Mouse (Mus musculus) retina, postnatal 1 day (tissue): ENCODE measurements around the gene 2310033P09Rik.
A peak's percentile ranks its signal among the peaks of the same experiment; 100 is the strongest.

Experiments
- DNase-seq: peaks from one replicate; pipeline ENCODE4 v3.0.0-alpha.2; 2012

Gene 2310033P09Rik

DNA sequence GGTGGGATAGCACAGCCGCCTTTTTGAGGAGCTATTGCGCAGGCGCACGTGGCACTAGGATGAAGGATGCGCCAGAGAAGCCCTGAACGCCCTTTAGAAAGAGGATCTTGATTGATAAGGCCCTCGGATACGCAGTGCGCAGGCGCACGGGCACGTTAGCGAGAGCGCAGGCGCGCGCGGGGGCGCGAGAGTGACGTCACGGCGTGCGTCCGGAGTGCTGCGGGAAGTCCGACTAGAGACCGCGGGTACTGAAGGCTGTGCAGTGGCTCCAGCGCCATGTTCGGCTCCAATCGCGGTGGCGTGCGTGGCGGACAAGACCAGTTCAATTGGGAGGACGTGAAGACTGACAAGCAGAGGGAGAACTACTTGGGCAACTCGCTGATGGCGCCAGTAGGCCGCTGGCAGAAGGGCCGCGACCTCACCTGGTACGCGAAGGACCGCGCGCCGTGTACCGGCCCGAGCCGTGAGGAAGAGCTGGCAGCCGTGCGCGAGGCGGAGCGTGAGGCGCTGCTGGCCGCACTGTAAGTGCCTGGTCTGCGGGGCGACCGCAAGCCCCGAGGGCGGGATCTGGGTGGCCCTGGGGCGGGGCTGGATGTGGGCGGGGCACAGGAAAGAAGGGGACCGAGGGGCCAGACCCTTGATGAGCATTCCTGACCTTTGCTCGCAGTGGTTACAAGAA lies at the start of gene 2310033P09Rik:
TSS of gene 2310033P09Rik (plus strand) at position 169 of the 679 bp plus-strand sequence.
- DNase-seq = peak; percentile 97

DNA sequence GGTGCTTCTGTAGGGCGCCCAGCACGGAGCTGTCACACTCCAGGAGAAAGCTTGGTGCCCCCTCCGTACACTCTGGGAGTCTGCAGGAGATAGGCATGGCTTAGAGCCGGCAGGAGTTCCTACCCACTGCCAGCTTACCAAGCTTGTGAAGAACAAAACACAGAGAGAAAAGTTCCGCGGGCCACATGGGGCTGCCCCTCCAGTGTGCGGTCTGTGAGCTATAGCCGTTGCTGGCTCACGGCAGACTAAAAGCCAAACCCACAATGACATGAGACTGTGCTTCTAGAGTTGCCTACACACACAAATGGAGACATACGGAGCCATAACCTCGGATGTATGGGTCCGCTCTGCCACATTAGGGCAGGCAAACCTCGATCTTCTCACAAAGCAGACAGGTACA lies 49.0 kb upstream of the 2310033P09Rik start:
- DNase-seq = no peak

DNA sequence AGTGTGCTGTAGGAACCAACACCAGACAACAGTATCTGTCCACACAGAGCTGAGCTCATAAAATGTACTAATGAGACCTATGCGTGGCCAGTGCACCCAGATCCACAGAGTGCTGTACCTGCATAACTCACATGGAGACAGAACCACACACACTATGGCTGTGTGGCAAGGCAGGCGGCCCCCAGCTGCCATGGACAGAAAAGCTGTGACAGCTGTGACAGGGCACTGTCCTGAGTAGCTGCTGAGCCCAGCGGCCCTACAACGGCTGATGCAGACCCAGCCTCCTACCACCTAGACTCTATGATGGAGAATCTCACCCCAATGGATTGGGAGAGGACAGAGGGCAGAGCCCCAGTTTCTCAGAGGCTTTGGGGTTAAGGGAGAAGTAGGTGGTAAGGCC lies 48.6 kb upstream of the 2310033P09Rik start:
- DNase-seq = no peak

GRCm38 (mm10) chr11:59161398-59161797 lies 46.7 kb upstream of the 2310033P09Rik start:
- no peak for DNase-seq

GRCm38 (mm10) chr11:59162443-59163254 lies 45.5 kb upstream of the 2310033P09Rik start:
- DNase-seq = no peak

DNA sequence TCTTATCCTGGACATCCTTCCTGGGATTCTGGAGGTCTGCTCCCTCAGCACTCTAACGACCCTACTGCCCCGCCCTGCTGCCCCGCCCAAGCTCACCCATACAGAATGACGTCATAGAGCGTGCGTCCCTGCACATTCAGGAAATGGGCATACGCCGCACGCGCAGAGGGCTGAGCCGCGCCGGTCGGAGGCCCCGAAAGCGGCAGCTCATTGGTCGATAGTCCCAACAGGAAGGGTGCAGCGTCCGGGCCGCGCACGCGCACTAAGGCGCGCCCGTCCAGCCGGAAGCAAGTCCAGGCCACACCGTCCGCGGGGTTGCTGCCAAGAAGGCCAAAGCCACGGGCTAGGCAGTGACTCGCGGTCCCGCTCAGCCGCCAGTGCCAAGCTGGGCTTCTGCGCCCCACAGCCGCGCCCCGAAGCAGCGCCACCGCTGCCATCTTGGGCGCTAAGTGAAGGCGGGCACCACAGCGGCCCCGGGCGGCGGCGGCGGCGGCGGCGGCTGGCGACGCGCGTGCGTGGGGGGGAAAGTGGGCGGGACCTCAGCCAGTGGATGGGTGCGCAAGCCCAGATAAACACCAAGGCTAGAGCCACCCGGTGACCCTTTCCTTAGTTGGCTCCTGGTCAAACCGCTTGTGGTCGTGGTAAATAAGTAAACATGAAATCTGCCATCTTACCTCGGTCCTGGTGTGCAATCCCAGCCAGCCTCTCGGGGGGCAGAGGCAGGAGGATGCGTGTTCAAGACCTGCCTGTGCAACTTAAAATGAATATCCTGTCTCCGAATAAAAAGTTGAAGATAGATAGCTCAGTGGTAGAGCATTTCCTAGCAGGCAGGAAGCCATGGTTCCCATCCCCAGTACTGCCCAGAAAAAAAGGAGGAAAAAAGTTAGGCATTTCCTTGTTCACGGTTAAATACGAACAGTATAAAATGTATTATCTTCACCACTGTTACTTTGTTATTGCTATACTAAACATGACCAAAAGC lies 44.6 kb upstream of the 2310033P09Rik start, which contains the start of gene Iba57:
TSS of gene Iba57 (minus strand) at position 485 of the 982 bp plus-strand sequence.
- DNase-seq = peak; percentile 99

- DNase-seq = no peak
These were observed 43.7 kb upstream of the 2310033P09Rik start for GRCm38 (mm10) chr11:59164384-59164783.

- DNase-seq = no peak
These were observed 42.4 kb upstream of the 2310033P09Rik start for GRCm38 (mm10) chr11:59165616-59166241.

DNA sequence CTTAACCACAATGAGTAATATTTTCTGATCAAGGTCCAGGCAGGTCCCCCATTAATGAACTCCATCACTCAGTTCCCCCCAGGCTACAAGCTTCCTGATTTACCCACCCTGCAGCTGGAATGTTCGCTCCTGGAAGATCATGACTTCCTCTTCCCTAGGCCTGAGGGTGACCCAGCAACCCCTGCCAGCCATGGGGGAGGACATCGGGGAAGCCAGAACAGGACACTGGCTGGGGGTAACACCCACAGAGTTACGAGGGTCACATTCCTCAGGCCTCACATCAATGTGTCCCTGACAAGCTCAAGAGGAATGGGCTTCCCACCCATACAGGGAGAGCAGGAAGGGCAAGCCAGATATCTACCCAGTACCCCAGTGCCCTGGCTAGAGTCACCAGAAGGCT lies 38.3 kb upstream of the 2310033P09Rik start:
- DNase-seq = no peak

DNA sequence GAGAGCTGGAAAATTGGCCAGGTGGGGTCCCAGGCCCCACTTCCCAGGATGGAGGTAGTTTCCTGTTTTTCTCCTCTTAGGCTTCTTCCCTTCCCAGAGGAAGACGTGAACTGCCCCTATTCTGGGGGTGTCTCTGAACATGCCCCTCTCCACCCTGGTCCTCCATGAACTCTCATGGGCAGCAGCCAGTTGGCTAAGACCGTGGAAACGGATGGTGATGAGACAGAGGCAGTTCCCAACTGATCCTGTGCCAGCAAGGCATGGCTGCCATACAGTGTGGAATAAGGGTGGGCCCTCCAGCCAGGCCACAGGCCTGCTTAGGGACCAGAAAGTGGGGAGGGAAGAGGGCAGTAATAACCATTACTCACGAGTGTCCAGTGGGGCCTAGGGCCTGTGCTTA lies 37.6 kb upstream of the 2310033P09Rik start:
- no peak for DNase-seq

DNA sequence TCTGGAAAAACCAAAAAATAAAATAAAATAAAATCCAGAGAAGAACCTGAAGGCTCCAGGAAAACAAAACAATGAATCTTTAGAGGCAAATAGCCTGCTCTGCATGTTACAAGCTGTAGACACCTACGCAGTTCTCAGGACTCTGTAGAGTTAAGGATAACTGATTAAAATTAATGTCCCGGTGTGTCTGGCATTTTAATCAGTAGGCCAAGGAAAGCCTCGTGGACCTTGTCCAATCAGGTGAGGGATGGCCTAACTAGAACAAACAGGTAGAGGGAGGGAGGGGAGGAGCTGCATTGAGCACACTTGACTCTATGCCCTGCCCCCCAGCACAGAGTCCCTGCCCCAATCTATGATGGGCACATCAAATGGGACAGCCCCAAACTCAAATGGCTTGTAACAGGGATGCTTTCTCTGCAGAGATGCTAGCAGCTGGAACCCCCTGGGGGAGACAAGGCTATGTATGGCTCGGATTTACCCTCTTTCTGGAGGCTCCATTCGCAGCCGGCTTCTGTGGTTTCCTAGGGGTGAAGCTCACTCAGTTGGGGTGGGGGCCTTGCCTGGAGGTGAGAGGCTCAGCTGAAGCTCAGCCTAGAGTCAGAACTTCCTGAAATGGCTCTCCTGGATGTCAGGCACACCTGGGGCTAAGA lies 33.8 kb upstream of the 2310033P09Rik start:
- DNase-seq = no peak

DNA sequence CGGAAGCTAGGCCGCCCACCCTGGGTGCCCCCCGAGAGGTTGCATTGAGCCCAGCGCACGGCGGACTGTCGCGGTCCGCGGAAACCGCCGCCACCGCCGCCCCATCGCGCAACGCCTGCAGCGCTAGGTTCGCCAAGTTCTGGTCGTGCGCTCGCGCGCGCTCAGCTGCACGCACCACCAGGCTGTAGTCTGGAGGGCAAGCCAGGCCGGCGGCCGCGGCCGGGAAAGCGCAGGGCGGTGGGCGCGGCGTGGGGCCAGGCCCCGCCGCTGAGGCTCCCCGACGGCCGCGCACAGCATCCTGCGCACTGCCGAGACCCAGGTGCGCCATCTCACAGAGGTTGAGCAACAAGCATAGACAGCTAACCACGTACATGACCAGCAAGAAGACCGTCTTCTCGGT lies 31.6 kb upstream of the 2310033P09Rik start:
- no peak for DNase-seq

- DNase-seq = no peak
These were observed 31.2 kb upstream of the 2310033P09Rik start for GRCm38 (mm10) chr11:59176921-59177320.

- DNase-seq = no peak
These were observed 25.2 kb upstream of the 2310033P09Rik start, which contains the start of gene Gjc2 for GRCm38 (mm10) chr11:59182864-59183331. Gjc2 (minus strand) TSS chr11:59183213.

DNA sequence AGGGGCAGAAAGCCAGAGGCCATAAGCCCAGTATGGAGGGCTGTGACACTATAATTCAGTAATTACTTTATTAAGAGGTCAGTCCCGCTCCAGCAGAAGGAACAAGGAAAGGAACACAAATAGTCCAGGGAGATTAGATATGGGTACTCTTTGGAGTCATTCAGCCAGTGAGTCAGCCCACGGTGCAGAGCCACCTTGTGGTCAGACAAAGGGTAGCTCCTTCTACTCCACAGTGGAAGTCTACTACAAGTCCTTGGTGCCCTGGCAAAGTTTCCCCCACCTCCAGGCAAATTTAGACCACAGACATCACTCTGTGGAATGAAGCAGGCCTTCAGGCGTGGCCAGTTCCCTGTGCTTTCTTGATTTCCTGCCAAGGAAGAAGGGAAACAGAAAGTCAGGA lies 24.3 kb upstream of the 2310033P09Rik start:
- DNase-seq = peak; percentile 59

- DNase-seq = no peak
These were observed 22.6 kb upstream of the 2310033P09Rik start for GRCm38 (mm10) chr11:59185490-59185889.

DNA sequence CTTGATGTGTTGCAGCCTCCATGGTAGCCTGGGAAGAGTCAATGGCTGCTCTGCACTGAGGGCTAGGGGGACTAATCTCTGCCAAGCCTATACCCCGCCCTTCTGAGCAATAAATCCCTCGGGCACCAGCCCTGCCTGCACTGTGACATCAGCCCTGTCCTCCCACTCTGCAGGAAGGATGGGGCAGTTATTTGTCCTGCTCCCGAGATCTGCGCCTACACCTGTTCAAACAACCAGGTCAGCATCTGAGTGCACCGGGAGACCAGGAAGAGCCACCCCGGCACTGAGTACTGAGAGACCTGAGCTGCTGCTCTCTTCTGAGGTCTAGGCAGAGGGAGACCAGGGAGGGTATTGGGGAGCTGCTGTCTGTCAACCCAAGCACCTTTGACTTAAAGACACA lies 20.4 kb upstream of the 2310033P09Rik start:
- DNase-seq = peak; percentile 38

DNA sequence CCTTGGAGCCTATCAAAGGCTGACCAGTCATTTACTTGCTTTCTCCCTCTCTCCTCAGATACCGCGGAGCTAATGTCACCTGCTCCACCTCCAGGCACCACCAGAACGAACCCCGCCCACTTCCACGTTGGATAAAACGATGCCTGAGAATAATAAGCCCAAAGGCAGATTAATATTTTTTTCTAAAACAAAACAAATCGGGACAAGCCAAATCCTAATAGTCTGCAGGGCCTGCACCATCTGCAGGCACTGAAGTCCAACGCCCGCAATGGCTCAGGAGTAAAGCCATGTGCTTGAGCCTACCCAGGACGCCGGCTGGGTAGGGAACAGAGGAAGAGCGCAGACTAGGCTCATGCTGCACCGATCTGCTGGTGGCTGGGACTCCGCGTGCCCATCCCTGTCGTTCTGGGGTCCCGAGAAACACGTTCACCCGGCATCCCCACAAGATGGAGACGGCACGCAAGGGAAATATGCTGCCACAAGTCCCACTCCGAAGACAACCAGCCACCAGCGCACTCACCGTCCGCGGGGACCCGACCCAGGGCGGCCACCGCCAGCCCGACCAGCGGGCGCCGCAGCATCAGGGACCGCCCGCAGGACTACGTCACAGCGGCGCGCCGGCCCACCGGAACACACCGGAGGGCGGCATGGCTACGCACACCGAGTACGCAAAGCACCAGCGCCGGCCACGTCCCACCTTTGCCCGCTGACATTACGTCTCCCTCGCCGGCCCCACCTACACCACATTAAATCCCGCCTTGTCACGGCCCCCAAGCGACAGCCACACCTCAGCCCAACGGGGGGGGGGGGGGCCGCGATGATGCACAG lies 16.7 kb upstream of the 2310033P09Rik start:
- DNase-seq = peak; percentile 89

- no peak for DNase-seq
These were observed 16.1 kb upstream of the 2310033P09Rik start, which contains the start of gene Guk1 for GRCm38 (mm10) chr11:59192059-59192386. Guk1 (minus strand) TSS chr11:59192212.

DNA sequence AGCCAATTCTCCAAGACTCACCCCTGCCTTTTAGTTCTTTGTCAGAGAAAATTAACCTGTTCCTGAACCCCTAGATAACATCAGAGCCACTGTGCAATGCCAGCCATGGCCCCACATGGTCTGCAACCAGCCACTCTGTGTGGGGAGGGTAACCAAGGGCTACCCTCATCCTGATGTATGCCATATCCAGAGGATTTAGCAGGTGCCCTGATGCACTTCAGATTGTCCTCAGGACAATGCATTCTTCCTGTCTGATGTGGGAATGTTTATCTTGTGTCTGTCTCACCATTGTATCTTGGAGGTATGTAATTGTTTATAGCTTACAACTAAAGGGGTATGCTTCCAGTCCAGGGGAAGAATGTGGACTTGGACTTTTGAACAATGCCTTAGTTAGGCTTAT lies 11.9 kb upstream of the 2310033P09Rik start:
- DNase-seq = no peak
